Mouse (Mus musculus): Measurements from ENCODE around the gene Phldb2. TPM values are rescaled to one million over a fixed set of nuclear protein-coding genes. Genes with fewer than 3 reads are reported as not detected.

The Phldb2 gene
- total RNA-seq (2021) = 10 to 100 TPM; 17.3 to 19.3 TPM
- long read RNA-seq, experiment 1, partial matches to known transcripts = 2 of 6 reads
- long read RNA-seq, experiment 1, other reads (novel, unspliced or antisense) = 3 of 6 reads
- long read RNA-seq, experiment 2, partial matches to known transcripts = 0 of 8 reads
- long read RNA-seq, experiment 2, other reads (novel, unspliced or antisense) = 8 of 8 reads

DNA sequence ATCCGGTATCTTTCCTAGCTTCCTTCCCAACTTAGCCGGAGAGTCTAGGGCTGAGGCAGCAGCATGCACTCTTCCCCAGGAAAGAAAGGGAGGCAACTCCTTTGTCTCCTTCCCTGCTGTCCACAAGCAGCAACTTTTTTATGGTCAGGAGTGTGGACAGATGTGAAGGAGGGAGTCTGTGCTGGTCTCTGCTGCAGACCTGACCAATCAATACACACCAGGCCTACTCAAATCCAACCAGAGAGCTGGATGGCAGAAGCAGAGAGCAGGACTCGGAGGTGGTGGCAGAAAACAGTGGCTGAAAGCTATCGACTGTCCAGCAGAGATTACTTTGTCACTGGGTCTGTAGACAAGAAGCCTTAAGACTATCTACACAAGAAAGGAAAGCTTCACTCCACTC, at the start of gene Phldb2:
Phldb2 (minus strand) TSS at position 205 of the 400 bp plus-strand sequence.
- DNase-seq = no peak
- intact Hi-C loops (cut with DNase I; ENCODE audit: low total_unique reads) = no loop called here

- intact Hi-C loops (cut with DNase I; ENCODE audit: low total_unique reads) = no loop called here
- DNase-seq = no peak
Observed at GRCm38 (mm10) chr16:46001550-46002166, 48.3 kb upstream of the Phldb2 start.

GRCm38 (mm10) chr16:46000976-46001375, 47.6 kb upstream of the Phldb2 start:
- intact Hi-C loops (cut with DNase I; ENCODE audit: low total_unique reads) = no loop called here
- DNase-seq = no peak

- DNase-seq = no peak
- intact Hi-C loops (cut with DNase I; ENCODE audit: low total_unique reads) = no loop called here
Observed at GRCm38 (mm10) chr16:45999374-46000191, 46.2 kb upstream of the Phldb2 start.

- no peak for DNase-seq
- intact Hi-C loops (cut with DNase I; ENCODE audit: low total_unique reads) = no loop called here
Observed at GRCm38 (mm10) chr16:45998231-45998630, 44.8 kb upstream of the Phldb2 start.

DNA sequence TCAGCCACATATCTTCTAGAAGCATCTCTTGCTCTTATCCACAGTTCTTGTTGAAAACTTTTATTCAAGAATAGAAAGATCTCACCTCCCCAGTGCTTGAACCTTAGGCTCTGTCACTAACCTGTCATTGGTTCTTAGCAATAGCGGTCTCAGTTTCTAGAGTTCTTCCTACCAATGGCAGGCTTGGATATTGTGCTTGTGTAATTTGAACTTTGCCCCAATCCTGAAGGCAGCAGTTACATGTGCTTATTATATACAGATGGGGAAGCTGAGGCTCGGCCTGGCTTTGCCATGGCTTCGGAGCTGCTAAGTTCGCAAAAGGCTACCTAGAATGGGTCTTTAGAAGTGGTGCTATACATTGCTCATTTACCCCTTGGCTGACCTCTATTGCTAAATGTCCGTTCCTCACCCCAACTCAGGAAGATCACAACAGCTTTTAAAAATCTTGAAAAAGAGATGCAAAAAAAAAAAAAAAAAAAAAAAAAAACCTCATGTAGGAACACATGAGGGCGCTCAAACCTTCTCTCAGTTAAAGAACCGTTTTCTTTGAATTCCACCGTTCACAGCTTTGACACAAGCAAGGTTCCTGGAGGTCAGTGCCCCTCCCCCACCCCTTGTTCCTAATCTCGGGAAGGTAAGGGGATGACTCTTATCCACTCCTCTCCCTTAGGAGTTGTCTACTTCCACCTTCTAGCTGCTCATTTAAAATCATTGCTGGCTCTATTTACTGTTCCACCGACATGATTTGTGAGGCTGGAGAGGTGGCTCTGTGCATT, 37.7 kb upstream of the Phldb2 start:
- no peak for DNase-seq
- intact Hi-C loops (cut with DNase I; ENCODE audit: low total_unique reads) = no loop called here

DNA sequence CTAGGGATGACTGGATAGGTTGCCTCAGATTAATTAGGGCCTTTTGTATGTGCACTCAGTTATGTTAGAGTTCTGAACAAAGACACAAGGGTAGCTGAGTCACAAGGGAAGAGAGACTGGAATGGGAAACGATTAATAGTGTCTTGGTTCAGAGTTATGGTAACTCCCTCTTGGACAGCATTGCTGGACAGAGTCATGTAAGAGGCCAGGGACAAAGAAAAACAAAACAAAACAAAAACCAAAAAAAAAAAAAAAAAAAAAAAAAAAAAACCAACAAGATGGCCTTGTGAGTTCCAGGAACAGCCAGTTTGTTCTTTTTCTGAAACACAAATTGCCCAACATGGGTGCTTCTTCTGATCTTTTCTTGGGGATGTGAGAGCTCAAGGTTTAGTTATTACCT, 32.8 kb upstream of the Phldb2 start:
- intact Hi-C loops (cut with DNase I; ENCODE audit: low total_unique reads) = no loop called here
- DNase-seq = no peak

GRCm38 (mm10) chr16:45984610-45985606, 31.5 kb upstream of the Phldb2 start:
- intact Hi-C loops (cut with DNase I; ENCODE audit: low total_unique reads) = no loop called here
- DNase-seq = peak; percentile 8

- DNase-seq = no peak
- intact Hi-C loops (cut with DNase I; ENCODE audit: low total_unique reads) = no loop called here
Observed at GRCm38 (mm10) chr16:45976251-45976650, 22.9 kb upstream of the Phldb2 start.

- intact Hi-C loops (cut with DNase I; ENCODE audit: low total_unique reads) = no loop called here
- no peak for DNase-seq
Observed at GRCm38 (mm10) chr16:45973959-45974686, 20.7 kb upstream of the Phldb2 start.

- no peak for DNase-seq
- intact Hi-C loops (cut with DNase I; ENCODE audit: low total_unique reads) = no loop called here
Observed at GRCm38 (mm10) chr16:45970187-45970586, 16.8 kb upstream of the Phldb2 start.

- DNase-seq = no peak
- intact Hi-C loops (cut with DNase I; ENCODE audit: low total_unique reads) = loop anchor here (5.0 kb wide), 2 partner anchors 206 to 281 kb away; no protein-coding TSS in a partner anchor
Observed at GRCm38 (mm10) chr16:45968716-45969115, 15.3 kb upstream of the Phldb2 start.

DNA sequence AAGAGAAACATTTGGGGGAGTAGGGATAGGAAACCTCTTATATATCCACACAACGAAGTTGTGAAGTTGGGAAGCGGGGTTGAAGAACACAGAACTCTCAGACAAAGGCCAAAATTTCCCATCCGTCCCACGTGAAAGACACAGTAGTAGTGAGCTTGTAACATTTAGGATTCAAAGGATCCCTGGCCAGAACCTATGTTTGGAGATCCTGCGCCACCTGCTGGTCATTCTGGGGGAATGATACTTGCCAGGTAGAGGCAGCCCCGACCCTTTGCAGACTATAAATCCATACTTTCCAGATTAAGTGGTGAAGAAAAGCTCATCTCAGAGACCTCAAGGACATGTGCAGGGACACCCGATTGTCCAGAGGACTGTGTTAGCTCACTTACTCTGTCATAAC, 14.1 kb upstream of the Phldb2 start:
- DNase-seq = peak; percentile 75
- intact Hi-C loops (cut with DNase I; ENCODE audit: low total_unique reads) = loop anchor here (2.0 to 5.0 kb wide), 3 partner anchors 121 to 280 kb away; no protein-coding TSS in a partner anchor

GRCm38 (mm10) chr16:45966604-45967003, 13.2 kb upstream of the Phldb2 start:
- DNase-seq = no peak
- intact Hi-C loops (cut with DNase I; ENCODE audit: low total_unique reads) = loop anchor here (2.0 to 5.0 kb wide), 3 partner anchors 120 to 279 kb away; no protein-coding TSS in a partner anchor

DNA sequence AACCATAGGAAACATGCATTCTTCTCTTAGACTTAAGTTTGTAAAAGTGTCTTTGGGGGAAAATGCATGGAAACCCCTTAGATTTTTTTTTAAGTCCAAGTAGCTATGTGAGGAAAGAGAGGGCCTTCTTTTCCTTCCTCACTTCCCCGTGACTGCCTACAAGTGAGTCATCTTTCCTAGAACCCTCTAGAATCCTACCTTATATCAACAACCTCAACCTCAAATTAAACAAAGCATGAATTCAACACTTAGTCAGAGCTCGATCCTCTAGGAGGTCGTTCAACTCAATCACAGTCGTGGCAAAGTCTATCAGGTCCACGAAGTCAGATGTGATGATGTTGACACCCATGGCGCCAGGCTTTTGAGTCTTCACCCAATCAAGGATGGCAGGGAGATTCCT, 11.4 kb upstream of the Phldb2 start:
- DNase-seq = no peak
- intact Hi-C loops (cut with DNase I; ENCODE audit: low total_unique reads) = loop anchor here (5.0 kb wide), 2 partner anchors 202 to 277 kb away; no protein-coding TSS in a partner anchor

GRCm38 (mm10) chr16:45963837-45964236, 10.4 kb upstream of the Phldb2 start:
- intact Hi-C loops (cut with DNase I; ENCODE audit: low total_unique reads) = no loop called here
- no peak for DNase-seq

DNA sequence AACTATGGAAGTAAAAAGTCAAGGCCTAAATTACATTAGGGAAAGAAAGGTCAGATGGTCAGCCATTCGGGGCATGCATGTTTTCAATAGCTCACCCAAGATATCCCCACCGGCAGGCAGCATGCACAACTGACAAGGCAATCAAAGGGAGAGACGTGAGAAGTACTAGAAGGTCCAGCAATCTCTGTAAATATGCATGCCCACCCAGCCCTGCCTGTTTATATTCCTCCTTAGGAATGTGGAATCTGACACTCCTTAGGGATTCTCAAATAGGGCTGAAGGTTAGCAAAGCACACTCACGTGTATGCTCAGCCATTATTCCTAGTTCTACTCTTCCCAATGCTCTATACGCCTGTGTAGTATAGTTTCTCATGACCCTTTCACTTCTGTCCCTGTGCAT, 9.7 kb upstream of the Phldb2 start:
- intact Hi-C loops (cut with DNase I; ENCODE audit: low total_unique reads) = no loop called here

DNA sequence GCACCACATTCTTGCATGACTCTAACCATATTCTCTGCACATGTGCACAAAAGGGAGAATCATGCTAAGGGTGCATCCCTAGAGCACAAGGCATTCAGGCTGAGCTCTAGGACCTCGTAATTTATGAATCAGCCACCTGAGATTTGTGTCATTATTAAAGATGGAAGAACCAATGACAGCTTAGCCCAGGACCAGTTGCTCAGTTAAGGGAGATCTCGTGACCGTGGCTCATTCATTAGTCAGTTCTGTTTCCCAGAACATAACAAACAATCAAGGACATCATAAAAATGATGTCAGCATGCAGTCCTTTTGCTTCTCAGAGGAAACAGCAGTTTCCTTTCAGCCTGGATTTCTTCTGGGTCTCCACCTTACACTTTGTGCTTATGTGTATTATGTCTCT, 7.6 kb upstream of the Phldb2 start:
- DNase-seq = no peak
- intact Hi-C loops (cut with DNase I; ENCODE audit: low total_unique reads) = no loop called here

More for the DNA sequence above, 9.7 kb upstream of the Phldb2 start:
- no peak for DNase-seq

Data from gastrocnemius, postnatal 14 days (tissue).